Mouse (Mus musculus): ENCODE results near the gene Bpi.

- no peak for TF ChIP-seq POLR2A (IDR thresholded peaks at IDR 0.05; ENCODE audit: insufficient read length, low read depth)
- TF ChIP-seq USF1 (IDR thresholded peaks at IDR 0.05; ENCODE audit: low read depth) = no peak
- TF ChIP-seq REST (IDR thresholded peaks at IDR 0.05; ENCODE audit: insufficient read depth, insufficient read length) = no peak
- TF ChIP-seq POLR2AphosphoS2 (IDR thresholded peaks at IDR 0.05; ENCODE audit: insufficient read length, low read depth) = no peak
- TF ChIP-seq MYOD1 (IDR thresholded peaks at IDR 0.05; ENCODE audit: control insufficient read depth in 1 of 3, insufficient read length in 2 of 3, low read depth in 2 of 3) = no peak
- no peak for TF ChIP-seq TCF12 (IDR thresholded peaks at IDR 0.05; ENCODE audit: insufficient read depth, poor library complexity, severe bottlenecking)
- no peak for TF ChIP-seq MYOG (IDR thresholded peaks at IDR 0.05; ENCODE audit: control insufficient read depth in 1 of 3, insufficient read depth in 1 of 3, insufficient read length in 2 of 3, low read depth in 2 of 3)
Measured at GRCm38 (mm10) chr2:158313089-158313488, 55.2 kb downstream of the Bpi start.
